In the genomic region with DNA sequence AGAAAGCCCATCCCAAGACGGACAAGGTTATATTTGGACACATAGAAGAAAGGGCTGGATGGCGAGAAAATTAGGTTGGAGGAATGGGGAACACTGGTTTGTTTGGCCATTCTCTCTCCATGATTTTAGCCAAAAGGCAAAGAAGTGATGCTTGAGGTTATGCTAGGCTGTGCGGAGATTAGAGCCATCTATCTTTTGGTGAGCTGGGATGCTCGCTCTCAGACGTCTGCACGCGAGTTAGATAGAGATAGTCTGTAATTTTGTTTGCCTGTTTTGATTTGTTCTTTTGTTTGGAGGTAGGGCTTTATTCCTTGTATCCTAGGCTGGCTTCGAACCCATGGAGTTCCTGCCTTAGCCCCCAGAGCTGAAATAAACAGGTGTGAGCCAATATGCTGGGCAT, we compare ENCODE assay signal across 8 mouse cellular contexts. TPM values are rescaled to one million over a fixed set of nuclear protein-coding genes. Genes with fewer than 3 reads are reported as not detected.
DNase-seq lines count a peak whose midpoint lies in the region; ATAC-seq and TF ChIP-seq lines count a peak whose summit lies in the region.

No protein-coding gene starts in this region.

- no peak for DNase-seq in heart, postnatal 36 days
- no peak for DNase-seq in G1E (ENCODE audit: low spot score)
- no peak for DNase-seq in heart, postnatal 0 days (ENCODE audit: low spot score)
- DNase-seq in layer of hippocampus, postnatal 36 days: no peak
- DNase-seq in retina, postnatal 1 day: no peak

- no peak for TF ChIP-seq EP300 in heart, postnatal 0 days (IDR thresholded peaks at IDR 0.05; ENCODE audit: low read depth)

- H3K79me2 ChIP-seq in macrophage (ENCODE audit: inconsistent target): peaks cover 73% of the 10 kb centered on the region

- peaks cover 52% of the 10 kb centered on the region for H3K4me1 ChIP-seq in heart, embryonic 13.5 days
- peaks cover 76% of the 10 kb centered on the region for H3K4me1 ChIP-seq in G1E (ENCODE audit: insufficient read depth, low read depth, low read length)
- H3K4me1 ChIP-seq in heart, postnatal 0 days (ENCODE audit: control insufficient read depth, insufficient read depth): peaks cover 11% of the 10 kb centered on the region

- H3K36me3 ChIP-seq in heart, embryonic 13.5 days: peaks cover 48% of the 10 kb centered on the region
- H3K36me3 ChIP-seq in G1E (replicated peaks): peaks cover 74% of the 10 kb centered on the region
- H3K36me3 ChIP-seq in heart, postnatal 0 days (replicated peaks; ENCODE audit: control insufficient read depth, insufficient read depth, low read length): peaks cover 38% of the 10 kb centered on the region
- H3K36me3 ChIP-seq in macrophage (ENCODE audit: inconsistent target): peaks cover 19% of the 10 kb centered on the region

- H3K4me3 ChIP-seq in heart, embryonic 13.5 days: peak overlapping the region; percentile 79
- H3K4me3 ChIP-seq in G1E (ENCODE audit: low read depth, low read length) (peak overlapping the region; percentile 91), macrophage (ENCODE audit: inconsistent target) (peak overlapping the region; percentile 82)
- peak overlapping the region; percentile 86 for H3K4me3 ChIP-seq in heart, postnatal 0 days (ENCODE audit: low read depth, low read length)

- WGBS in heart, embryonic 13.5 days: 9% methylated on average over 8 of the region's 8 CpGs
- 7% methylated on average over 8 of the region's 8 CpGs for WGBS in heart, postnatal 0 days
- 16% methylated on average over 8 of the region's 8 CpGs for WGBS in macrophage (ENCODE audit: missing documents)

- peak overlapping the region; percentile 96 for H3K27ac ChIP-seq in heart, embryonic 13.5 days (replicated peaks)
- H3K27ac ChIP-seq in heart, postnatal 0 days (ENCODE audit: low read depth): peak overlapping the region; percentile 87; the same call in 1 of the 2 replicates
- H3K27ac ChIP-seq in macrophage: peak overlapping the region; percentile 86

- no peaks in the 10 kb centered on the region for H3K27me3 ChIP-seq in heart, embryonic 13.5 days (replicated peaks)
- no peaks in the 10 kb centered on the region for H3K27me3 ChIP-seq in G1E (ENCODE audit: insufficient read depth, low read length)
- no peaks in the 10 kb centered on the region for H3K27me3 ChIP-seq in heart, postnatal 0 days (ENCODE audit: control insufficient read depth, insufficient read depth, low read length)

- H3K4me2 ChIP-seq in heart, embryonic 13.5 days: peak overlapping the region; percentile 79
- H3K4me2 ChIP-seq in heart, postnatal 0 days (ENCODE audit: low read depth, low read length): peak overlapping the region; percentile 96

- intact Hi-C loops in heart, postnatal 36 days (cut with DNase I): loop anchor here (2.0 kb wide), 1 partner anchor 14 kb away; the partner anchor contains the start of gene Acadvl

- H3K9me3 ChIP-seq in heart, embryonic 13.5 days: no peaks in the 10 kb centered on the region
- no peaks in the 10 kb centered on the region for H3K9me3 ChIP-seq in G1E (replicated peaks)
- H3K9me3 ChIP-seq in heart, postnatal 0 days (replicated peaks; ENCODE audit: control insufficient read depth, low read length): no peaks in the 10 kb centered on the region

- no peak for TF ChIP-seq CTCF in G1E (IDR thresholded peaks at IDR 0.05; ENCODE audit: low read depth, low read length)
- TF ChIP-seq CTCF in heart, postnatal 0 days (IDR thresholded peaks at IDR 0.05; ENCODE audit: low read depth): no peak

- ATAC-seq in heart, embryonic 13.5 days (ENCODE audit: extremely low read depth, insufficient number of reproducible peaks, low FRiP score, low TSS enrichment): no peak
- no peak for ATAC-seq in G1E (ENCODE audit: extremely low read depth, insufficient number of reproducible peaks, low FRiP score, poor library complexity, severe bottlenecking)
- no peak for ATAC-seq in heart, postnatal 0 days (ENCODE audit: insufficient read depth, low read depth)
- no peak for ATAC-seq in inflammation-experienced regulatory T-cells, adult 6 months

- peak overlapping the region; percentile 93 for H3K9ac ChIP-seq in heart, embryonic 13.5 days
- H3K9ac ChIP-seq in heart, postnatal 0 days (replicated peaks; ENCODE audit: low read depth, low read length): peak overlapping the region; percentile 77

RNA-seq across cellular contexts. Expression of gene Dvl2, which starts 0.8 kb away (rescaled TPM):
- 20.7 and 22.0 TPM in 2 replicates for polyA plus RNA-seq in heart, embryonic 13.5 days (2015; fragmentation: Nextera tagmentation; extraction: Ambion mirVana)
- 1 to 10 TPM; 5.0 to 6.1 TPM for total RNA-seq in heart, postnatal 36 days (2021)
- total RNA-seq in G1E (2014; fragmentation: Nextera tagmentation) (32.7 and 39.8 TPM in 2 replicates), G1E (2017) (44.8 and 49.6 TPM in 2 replicates)
- polyA plus RNA-seq in G1E (2012) (66.5 and 71.8 TPM in 2 replicates), macrophage (2018) (10.8 to 21.7 TPM (median 11.8 TPM) in 3 replicates)
- 10.8 TPM in 2 replicates for total RNA-seq in heart, postnatal 0 days (2014; rRNA removed; ENCODE audit: low replicate concordance)
- 6.5 and 7.5 TPM in 2 replicates for polyA plus RNA-seq in heart, postnatal 0 days (2015; fragmentation: Nextera tagmentation; extraction: Ambion mirVana)
- total RNA-seq in macrophage (2018; cell fraction: chromatin; rRNA removed): 100 to 1,000 TPM in 1 of 26 experiments, 10 to 100 TPM in 25; 10.7 to 113 (median 32.6) TPM
- 10 to 100 TPM in 20 of 26 experiments, 1 to 10 TPM in 6; 5.2 to 24.7 (median 11.7) TPM for total RNA-seq in macrophage (2018; cell fraction: cytosol; rRNA removed)
- total RNA-seq in macrophage (2018; cell fraction: nucleus; rRNA removed): 10 to 100 TPM in 25 of 26 experiments, 1 to 10 TPM in 1; 8.3 to 75.4 (median 18.6) TPM
- total RNA-seq in layer of hippocampus, postnatal 36 days (2021): 10 to 100 TPM; 36.8 to 41.7 TPM
- 1 to 10 TPM; 2.5 to 5.0 (median 4.9) TPM for polyA plus RNA-seq in inflammation-experienced regulatory T-cells, adult 6 months (2017; shearing (Covaris generic))

RNA-seq across cellular contexts. Expression of gene Phf23, which starts 5.6 kb away (rescaled TPM):
- 43.8 and 47.9 TPM in 2 replicates for polyA plus RNA-seq in heart, embryonic 13.5 days (2015; fragmentation: Nextera tagmentation; extraction: Ambion mirVana)
- 10 to 100 TPM; 23.1 to 23.4 TPM for total RNA-seq in heart, postnatal 36 days (2021)
- total RNA-seq in G1E (2014; fragmentation: Nextera tagmentation): 47.0 and 56.4 TPM in 2 replicates
- total RNA-seq in G1E (2017): 84.0 and 84.4 TPM in 2 replicates
- polyA plus RNA-seq in G1E (2012): 92.1 and 95.5 TPM in 2 replicates
- 27.4 and 54.8 TPM in 2 replicates for total RNA-seq in heart, postnatal 0 days (2014; rRNA removed; ENCODE audit: low replicate concordance)
- polyA plus RNA-seq in heart, postnatal 0 days (2015; fragmentation: Nextera tagmentation; extraction: Ambion mirVana): 30.3 and 34.2 TPM in 2 replicates
- total RNA-seq in macrophage (2018; cell fraction: chromatin; rRNA removed): 100 to 1,000 TPM in 8 of 26 experiments, 10 to 100 TPM in 18; 23.7 to 164 (median 80.6) TPM
- total RNA-seq in macrophage (2018; cell fraction: cytosol; rRNA removed): 10 to 100 TPM; 27.6 to 98.4 (median 78.8) TPM
- total RNA-seq in macrophage (2018; cell fraction: nucleus; rRNA removed): 100 to 1,000 TPM in 7 of 26 experiments, 10 to 100 TPM in 19; 30.0 to 122 (median 64.8) TPM
- polyA plus RNA-seq in macrophage (2018): 62.4 to 122 TPM (median 77.3 TPM) in 3 replicates
- 10 to 100 TPM; 45.4 to 47.4 TPM for total RNA-seq in layer of hippocampus, postnatal 36 days (2021)
- polyA plus RNA-seq in inflammation-experienced regulatory T-cells, adult 6 months (2017; shearing (Covaris generic)): 10 to 100 TPM; 32.7 to 38.3 (median 36.0) TPM

RNA-seq across cellular contexts. Expression of gene Gabarap, which starts 10.2 kb away (rescaled TPM):
- 456 and 466 TPM in 2 replicates for polyA plus RNA-seq in heart, embryonic 13.5 days (2015; fragmentation: Nextera tagmentation; extraction: Ambion mirVana)
- 100 to 1,000 TPM; 306 to 329 TPM for total RNA-seq in heart, postnatal 36 days (2021)
- total RNA-seq in G1E (2014; fragmentation: Nextera tagmentation): 762 and 788 TPM in 2 replicates
- 569 and 637 TPM in 2 replicates for total RNA-seq in G1E (2017)
- 265 and 345 TPM in 2 replicates for polyA plus RNA-seq in G1E (2012)
- 208 and 305 TPM in 2 replicates for total RNA-seq in heart, postnatal 0 days (2014; rRNA removed; ENCODE audit: low replicate concordance)
- polyA plus RNA-seq in heart, postnatal 0 days (2015; fragmentation: Nextera tagmentation; extraction: Ambion mirVana): 472 and 510 TPM in 2 replicates
- 100 to 1,000 TPM in 7 of 26 experiments, 10 to 100 TPM in 19; 56.3 to 126 (median 88.5) TPM for total RNA-seq in macrophage (2018; cell fraction: chromatin; rRNA removed)
- total RNA-seq in macrophage (2018; cell fraction: cytosol; rRNA removed): 1,000 to 10,000 TPM in 6 of 26 experiments, 100 to 1,000 TPM in 20; 786 to 1,340 (median 936) TPM
- 100 to 1,000 TPM; 151 to 434 (median 234) TPM for total RNA-seq in macrophage (2018; cell fraction: nucleus; rRNA removed)
- 791 to 1,264 TPM (median 1,032 TPM) in 3 replicates for polyA plus RNA-seq in macrophage (2018)
- 100 to 1,000 TPM; 232 to 236 TPM for total RNA-seq in layer of hippocampus, postnatal 36 days (2021)
- polyA plus RNA-seq in inflammation-experienced regulatory T-cells, adult 6 months (2017; shearing (Covaris generic)): 100 to 1,000 TPM; 352 to 384 (median 366) TPM

RNA-seq across cellular contexts. Expression of gene Acadvl, which starts 14.1 kb away (rescaled TPM):
- polyA plus RNA-seq in heart, embryonic 13.5 days (2015; fragmentation: Nextera tagmentation; extraction: Ambion mirVana): 131 and 140 TPM in 2 replicates
- total RNA-seq in heart, postnatal 36 days (2021): 1,000 to 10,000 TPM; 1,292 to 1,425 TPM
- total RNA-seq in G1E (2014; fragmentation: Nextera tagmentation): 16.3 and 21.7 TPM in 2 replicates
- 31.1 and 31.7 TPM in 2 replicates for total RNA-seq in G1E (2017)
- 16.3 and 21.0 TPM in 2 replicates for polyA plus RNA-seq in G1E (2012)
- total RNA-seq in heart, postnatal 0 days (2014; rRNA removed; ENCODE audit: low replicate concordance): 378 and 469 TPM in 2 replicates
- polyA plus RNA-seq in heart, postnatal 0 days (2015; fragmentation: Nextera tagmentation; extraction: Ambion mirVana): 815 and 873 TPM in 2 replicates
- total RNA-seq in macrophage (2018; cell fraction: chromatin; rRNA removed): 10 to 100 TPM; 20.7 to 93.3 (median 43.6) TPM
- 10 to 100 TPM; 23.4 to 38.3 (median 32.4) TPM for total RNA-seq in macrophage (2018; cell fraction: cytosol; rRNA removed)
- total RNA-seq in macrophage (2018; cell fraction: nucleus; rRNA removed): 10 to 100 TPM; 11.5 to 41.3 (median 23.5) TPM
- polyA plus RNA-seq in macrophage (2018): 31.8 to 39.7 TPM (median 37.2 TPM) in 3 replicates
- total RNA-seq in layer of hippocampus, postnatal 36 days (2021): 10 to 100 TPM; 54.9 to 58.6 TPM
- 100 to 1,000 TPM; 110 to 132 (median 128) TPM for polyA plus RNA-seq in inflammation-experienced regulatory T-cells, adult 6 months (2017; shearing (Covaris generic))

RNA-seq across cellular contexts. Expression of gene Dlg4, which starts 15.6 kb away (rescaled TPM):
- 4.7 and 5.1 TPM in 2 replicates for polyA plus RNA-seq in heart, embryonic 13.5 days (2015; fragmentation: Nextera tagmentation; extraction: Ambion mirVana)
- total RNA-seq in heart, postnatal 36 days (2021): 1 to 10 TPM; 6.3 to 7.4 TPM
- total RNA-seq in G1E (2014; fragmentation: Nextera tagmentation) (10.9 and 14.0 TPM in 2 replicates), G1E (2017) (1.1 and 2.2 TPM in 2 replicates)
- polyA plus RNA-seq in G1E (2012) (8.8 and 12.1 TPM in 2 replicates), macrophage (2018) (4.4 to 6.6 TPM (median 4.6 TPM) in 3 replicates)
- total RNA-seq in heart, postnatal 0 days (2014; rRNA removed; ENCODE audit: low replicate concordance): 3.4 and 10.3 TPM in 2 replicates
- 2.2 TPM in 2 replicates for polyA plus RNA-seq in heart, postnatal 0 days (2015; fragmentation: Nextera tagmentation; extraction: Ambion mirVana)
- total RNA-seq in macrophage (2018; cell fraction: chromatin; rRNA removed): 10 to 100 TPM in 21 of 26 experiments, 1 to 10 TPM in 5; 5.2 to 55.5 (median 26.9) TPM
- total RNA-seq in macrophage (2018; cell fraction: cytosol; rRNA removed): 1 to 10 TPM; 3.1 to 7.4 (median 5.3) TPM
- total RNA-seq in macrophage (2018; cell fraction: nucleus; rRNA removed): 10 to 100 TPM in 13 of 26 experiments, 1 to 10 TPM in 13; 2.6 to 27.1 (median 10.4) TPM
- 100 to 1,000 TPM; 888 to 914 TPM for total RNA-seq in layer of hippocampus, postnatal 36 days (2021)
- 10 to 100 TPM in 2 of 3 experiments, 1 to 10 TPM in 1; 7.1 to 14.6 (median 11.2) TPM for polyA plus RNA-seq in inflammation-experienced regulatory T-cells, adult 6 months (2017; shearing (Covaris generic))
